Mouse (Mus musculus): ENCODE measurements around the gene Gm20696. TPM values are rescaled to one million over a fixed set of nuclear protein-coding genes. Genes with fewer than 3 reads are reported as not detected.

Gene Gm20696
- polyA plus RNA-seq, 1 experiment from 2014 or later: 6.3 TPM

GRCm38 (mm10) chr6:99282866-99283657 lies 383.5 kb downstream of the Gm20696 start:
- H3K4me2 ChIP-seq (ENCODE audit: low read length): no peak overlapping the region
- no peaks in the 10 kb centered on the region for H3K27me3 ChIP-seq (replicated peaks; ENCODE audit: control insufficient read depth, insufficient read depth, low read length)
- ATAC-seq: no peak
- no peaks in the 10 kb centered on the region for H3K4me1 ChIP-seq (replicated peaks; ENCODE audit: control insufficient read depth, insufficient read depth, low read length)
- H3K9me3 ChIP-seq (ENCODE audit: control insufficient read depth, low read length): no peaks in the 10 kb centered on the region
- no peaks in the 10 kb centered on the region for H3K36me3 ChIP-seq (ENCODE audit: control insufficient read depth, insufficient read depth)
- 65% methylated on average over 15 of the region's 15 CpGs for WGBS
- H3K4me3 ChIP-seq (replicated peaks; ENCODE audit: low read length): no peak overlapping the region
- H3K27ac ChIP-seq (ENCODE audit: low read length): no peak overlapping the region
- H3K9ac ChIP-seq (replicated peaks; ENCODE audit: low read depth, low read length): no peak overlapping the region

- 93% methylated on average over 9 of the region's 9 CpGs for WGBS
- Histone ChIP-seq H3K4me1 (replicated peaks; ENCODE audit: control insufficient read depth, insufficient read depth, low read length) (no peaks in the 10 kb centered on the region), H3K9me3 (ENCODE audit: control insufficient read depth, low read length) (no peaks in the 10 kb centered on the region), H3K4me3 (replicated peaks; ENCODE audit: low read length) (no peak overlapping the region), H3K9ac (replicated peaks; ENCODE audit: low read depth, low read length) (no peak overlapping the region), H3K36me3 (ENCODE audit: control insufficient read depth, insufficient read depth) (no peaks in the 10 kb centered on the region), H3K4me2 (ENCODE audit: low read length) (no peak overlapping the region), H3K27me3 (replicated peaks; ENCODE audit: control insufficient read depth, insufficient read depth, low read length) (no peaks in the 10 kb centered on the region), H3K27ac (ENCODE audit: low read length) (no peak overlapping the region)
- no peak for ATAC-seq
Observed at GRCm38 (mm10) chr6:99281433-99281832, 385.2 kb downstream of the Gm20696 start.

- H3K4me3 ChIP-seq (replicated peaks; ENCODE audit: low read length): no peak overlapping the region
- peaks cover 1% of the 10 kb centered on the region; the same call in 1 of the 2 replicates for H3K4me1 ChIP-seq (replicated peaks; ENCODE audit: control insufficient read depth, insufficient read depth, low read length)
- H3K27ac ChIP-seq (ENCODE audit: low read length): no peak overlapping the region
- no peak overlapping the region for H3K4me2 ChIP-seq (ENCODE audit: low read length)
- no peaks in the 10 kb centered on the region for H3K36me3 ChIP-seq (ENCODE audit: control insufficient read depth, insufficient read depth)
- 45% methylated on average over 5 of the region's 5 CpGs for WGBS
- no peaks in the 10 kb centered on the region for H3K27me3 ChIP-seq (replicated peaks; ENCODE audit: control insufficient read depth, insufficient read depth, low read length)
- no peaks in the 10 kb centered on the region for H3K9me3 ChIP-seq (ENCODE audit: control insufficient read depth, low read length)
- no peak overlapping the region for H3K9ac ChIP-seq (replicated peaks; ENCODE audit: low read depth, low read length)
- no peak; the same call in 1 of the 2 replicates for ATAC-seq
Observed at GRCm38 (mm10) chr6:99280619-99281018, 386.0 kb downstream of the Gm20696 start.

GRCm38 (mm10) chr6:99277251-99277650 lies 389.3 kb downstream of the Gm20696 start:
- ATAC-seq: no peak
- 78% methylated on average over 1 of the region's 1 CpGs for WGBS
- H3K9me3 ChIP-seq (ENCODE audit: control insufficient read depth, low read length): no peaks in the 10 kb centered on the region

GRCm38 (mm10) chr6:99276297-99276653 lies 390.3 kb downstream of the Gm20696 start:
- Histone ChIP-seq H3K27me3 (replicated peaks; ENCODE audit: control insufficient read depth, insufficient read depth, low read length) (no peaks in the 10 kb centered on the region), H3K9ac (replicated peaks; ENCODE audit: low read depth, low read length) (no peak overlapping the region), H3K4me1 (replicated peaks; ENCODE audit: control insufficient read depth, insufficient read depth, low read length) (peaks cover 3% of the 10 kb centered on the region; the same call in 1 of the 2 replicates), H3K4me3 (replicated peaks; ENCODE audit: low read length) (no peak overlapping the region), H3K27ac (ENCODE audit: low read length) (no peak overlapping the region), H3K4me2 (ENCODE audit: low read length) (no peak overlapping the region), H3K9me3 (ENCODE audit: control insufficient read depth, low read length) (no peaks in the 10 kb centered on the region), H3K36me3 (ENCODE audit: control insufficient read depth, insufficient read depth) (no peaks in the 10 kb centered on the region)
- WGBS: 70% methylated on average over 7 of the region's 7 CpGs
- no peak for ATAC-seq

More at GRCm38 (mm10) chr6:99277251-99277650, 389.3 kb downstream of the Gm20696 start:
- Histone ChIP-seq H3K9ac (replicated peaks; ENCODE audit: low read depth, low read length) (no peak overlapping the region), H3K4me2 (ENCODE audit: low read length) (no peak overlapping the region), H3K4me3 (replicated peaks; ENCODE audit: low read length) (no peak overlapping the region), H3K4me1 (replicated peaks; ENCODE audit: control insufficient read depth, insufficient read depth, low read length) (peaks cover 3% of the 10 kb centered on the region; the same call in 1 of the 2 replicates), H3K27ac (ENCODE audit: low read length) (no peak overlapping the region), H3K36me3 (ENCODE audit: control insufficient read depth, insufficient read depth) (no peaks in the 10 kb centered on the region), H3K27me3 (replicated peaks; ENCODE audit: control insufficient read depth, insufficient read depth, low read length) (no peaks in the 10 kb centered on the region)

GRCm38 (mm10) chr6:99275381-99276296 lies 391.0 kb downstream of the Gm20696 start:
- WGBS: 37% methylated on average over 21 of the region's 21 CpGs
- Histone ChIP-seq H3K4me1 (replicated peaks; ENCODE audit: control insufficient read depth, insufficient read depth, low read length) (peaks cover 3% of the 10 kb centered on the region; the same call in 1 of the 2 replicates), H3K27me3 (replicated peaks; ENCODE audit: control insufficient read depth, insufficient read depth, low read length) (no peaks in the 10 kb centered on the region), H3K36me3 (ENCODE audit: control insufficient read depth, insufficient read depth) (no peaks in the 10 kb centered on the region), H3K27ac (ENCODE audit: low read length) (no peak overlapping the region), H3K4me2 (ENCODE audit: low read length) (no peak overlapping the region), H3K9me3 (ENCODE audit: control insufficient read depth, low read length) (no peaks in the 10 kb centered on the region), H3K4me3 (replicated peaks; ENCODE audit: low read length) (no peak overlapping the region), H3K9ac (replicated peaks; ENCODE audit: low read depth, low read length) (no peak overlapping the region)
- ATAC-seq: no peak

GRCm38 (mm10) chr6:99274667-99275066 lies 391.9 kb downstream of the Gm20696 start:
- Histone ChIP-seq H3K4me1 (replicated peaks; ENCODE audit: control insufficient read depth, insufficient read depth, low read length) (peaks cover 5% of the 10 kb centered on the region; the same call in 1 of the 2 replicates), H3K4me2 (ENCODE audit: low read length) (no peak overlapping the region), H3K36me3 (ENCODE audit: control insufficient read depth, insufficient read depth) (no peaks in the 10 kb centered on the region), H3K9me3 (ENCODE audit: control insufficient read depth, low read length) (no peaks in the 10 kb centered on the region), H3K4me3 (replicated peaks; ENCODE audit: low read length) (no peak overlapping the region), H3K27ac (ENCODE audit: low read length) (no peak overlapping the region), H3K9ac (replicated peaks; ENCODE audit: low read depth, low read length) (no peak overlapping the region), H3K27me3 (replicated peaks; ENCODE audit: control insufficient read depth, insufficient read depth, low read length) (no peaks in the 10 kb centered on the region)
- WGBS: 91% methylated on average over 5 of the region's 5 CpGs
- no peak for ATAC-seq

GRCm38 (mm10) chr6:99274222-99274621 lies 392.4 kb downstream of the Gm20696 start:
- ATAC-seq: no peak

GRCm38 (mm10) chr6:99273177-99273576 lies 393.4 kb downstream of the Gm20696 start:
- no peak overlapping the region for H3K4me2 ChIP-seq (ENCODE audit: low read length)
- WGBS: 85% methylated on average over 5 of the region's 5 CpGs

More at GRCm38 (mm10) chr6:99274222-99274621, 392.4 kb downstream of the Gm20696 start:
- 90% methylated on average over 6 of the region's 6 CpGs for WGBS
- no peak overlapping the region for H3K4me2 ChIP-seq (ENCODE audit: low read length)
- no peaks in the 10 kb centered on the region for H3K36me3 ChIP-seq (ENCODE audit: control insufficient read depth, insufficient read depth)
- H3K27ac ChIP-seq (ENCODE audit: low read length): no peak overlapping the region
- H3K9me3 ChIP-seq (ENCODE audit: control insufficient read depth, low read length): no peaks in the 10 kb centered on the region
- no peak overlapping the region for H3K4me3 ChIP-seq (replicated peaks; ENCODE audit: low read length)
- H3K27me3 ChIP-seq (replicated peaks; ENCODE audit: control insufficient read depth, insufficient read depth, low read length): no peaks in the 10 kb centered on the region
- no peak overlapping the region for H3K9ac ChIP-seq (replicated peaks; ENCODE audit: low read depth, low read length)
- peaks cover 5% of the 10 kb centered on the region for H3K4me1 ChIP-seq (replicated peaks; ENCODE audit: control insufficient read depth, insufficient read depth, low read length)

More at GRCm38 (mm10) chr6:99273177-99273576, 393.4 kb downstream of the Gm20696 start:
- peaks cover 12% of the 10 kb centered on the region for H3K4me1 ChIP-seq (replicated peaks; ENCODE audit: control insufficient read depth, insufficient read depth, low read length)
- no peaks in the 10 kb centered on the region for H3K36me3 ChIP-seq (ENCODE audit: control insufficient read depth, insufficient read depth)
- no peak overlapping the region for H3K9ac ChIP-seq (replicated peaks; ENCODE audit: low read depth, low read length)
- no peaks in the 10 kb centered on the region for H3K9me3 ChIP-seq (ENCODE audit: control insufficient read depth, low read length)
- no peak overlapping the region for H3K27ac ChIP-seq (ENCODE audit: low read length)
- ATAC-seq: no peak
- no peak overlapping the region for H3K4me3 ChIP-seq (replicated peaks; ENCODE audit: low read length)
- no peaks in the 10 kb centered on the region for H3K27me3 ChIP-seq (replicated peaks; ENCODE audit: control insufficient read depth, insufficient read depth, low read length)
